Mouse (Mus musculus) urinary bladder, postnatal 4 days (tissue): ENCODE measurements around the gene Gtf2h2.
"Not testable (repeated sequence)": the region's sequence is repeated elsewhere in the genome, so short reads cannot be mapped to it uniquely, and the experiment has no call there.

Experiments
- DNase-seq, 2 experiments: peaks; one replicate each; pipeline ENCODE4 v3.0.0; 2021 to 2022; ENCODE audit warnings: low spot score in 2 of 2

The Gtf2h2 gene

DNA sequence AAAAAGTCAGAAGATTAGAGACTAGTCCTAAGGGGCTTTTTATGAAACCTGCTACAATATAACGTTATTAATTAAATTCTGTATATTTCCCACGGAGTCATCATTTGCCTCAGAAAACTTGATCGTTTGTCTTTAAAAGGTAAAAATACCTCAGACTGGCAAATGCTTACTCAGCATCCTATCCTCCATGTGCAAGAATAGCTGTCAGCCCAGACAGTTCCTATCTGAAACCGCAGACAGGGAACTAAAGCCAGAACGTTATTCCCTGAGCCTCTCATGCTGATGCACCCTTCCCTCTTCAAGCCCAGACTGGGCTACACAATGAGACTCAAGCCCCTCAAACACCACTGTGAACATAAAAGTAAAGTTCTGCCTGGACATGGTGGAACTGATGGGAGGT, 2.0 kb downstream of the Gtf2h2 start:
- DNase-seq = no peak

DNA sequence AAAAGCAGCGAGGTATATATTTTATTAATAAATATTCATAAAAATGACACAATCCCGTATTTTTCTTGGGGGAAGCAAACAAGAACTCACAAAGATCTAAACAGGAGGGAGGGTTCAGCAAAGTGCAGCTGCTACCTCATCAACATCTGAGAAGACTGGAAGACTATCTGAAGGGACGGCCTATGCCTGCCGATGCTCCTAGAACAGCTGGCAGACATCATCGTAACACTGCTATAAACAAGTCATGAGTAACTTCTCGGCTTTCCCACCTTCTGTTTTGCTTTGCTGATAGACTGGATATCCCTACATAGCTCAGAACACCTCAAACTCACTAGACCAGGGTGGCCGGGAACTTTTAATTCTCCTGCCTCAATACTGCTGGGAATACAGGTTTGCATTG, 8.8 kb downstream of the Gtf2h2 start:
- DNase-seq = no peak

DNA sequence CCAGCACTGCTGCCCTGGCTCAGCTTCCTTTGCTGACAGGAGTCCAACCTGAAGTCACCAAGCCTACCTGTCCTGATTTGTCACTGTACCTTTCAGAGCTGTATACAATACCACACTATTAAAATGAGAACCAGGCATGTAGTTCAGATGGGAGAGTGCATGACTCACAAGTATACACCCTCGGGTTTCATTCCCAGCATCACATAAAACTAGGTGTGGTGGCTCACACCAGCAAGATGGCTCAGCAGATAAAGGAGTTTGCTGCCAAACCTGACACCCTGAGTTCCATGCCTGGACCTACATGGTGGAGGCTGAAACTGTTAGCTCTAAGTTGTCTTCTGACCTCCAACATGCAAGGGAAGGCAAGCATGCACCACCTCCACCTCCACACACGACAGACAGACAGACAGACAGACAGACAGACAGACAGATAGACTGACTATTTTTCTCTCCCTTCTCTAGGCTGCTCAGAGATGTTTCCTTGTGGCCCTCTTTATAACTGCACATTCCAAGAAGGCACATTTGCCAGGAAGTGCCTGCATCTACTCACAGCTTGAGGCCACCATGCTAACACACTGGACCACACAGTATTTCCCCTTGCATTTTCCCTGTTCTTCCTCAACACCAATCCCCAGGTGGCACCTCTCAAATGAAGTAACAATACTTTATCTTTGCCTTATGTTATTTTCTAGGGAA, 28.7 kb downstream of the Gtf2h2 start:
- DNase-seq = no peak

DNA sequence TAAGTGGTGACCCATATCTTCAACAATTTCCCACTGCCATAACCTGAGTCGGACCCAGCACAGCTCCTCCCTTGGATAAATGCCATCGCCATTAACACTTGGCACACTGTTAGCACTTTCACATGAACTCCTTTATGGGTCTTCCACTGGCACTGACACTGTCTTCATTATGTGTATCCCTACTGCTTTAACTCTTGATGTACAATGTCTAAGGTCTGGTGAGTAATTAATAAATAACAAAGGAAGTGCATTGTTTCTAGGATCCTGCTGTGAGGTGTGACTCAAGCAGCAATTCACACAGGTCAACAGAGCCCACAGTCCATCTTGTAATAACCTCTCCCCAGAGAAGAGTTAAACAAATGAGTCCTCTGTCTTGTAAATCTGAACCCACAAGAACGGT, 31.0 kb downstream of the Gtf2h2 start:
- no peak for DNase-seq

DNA sequence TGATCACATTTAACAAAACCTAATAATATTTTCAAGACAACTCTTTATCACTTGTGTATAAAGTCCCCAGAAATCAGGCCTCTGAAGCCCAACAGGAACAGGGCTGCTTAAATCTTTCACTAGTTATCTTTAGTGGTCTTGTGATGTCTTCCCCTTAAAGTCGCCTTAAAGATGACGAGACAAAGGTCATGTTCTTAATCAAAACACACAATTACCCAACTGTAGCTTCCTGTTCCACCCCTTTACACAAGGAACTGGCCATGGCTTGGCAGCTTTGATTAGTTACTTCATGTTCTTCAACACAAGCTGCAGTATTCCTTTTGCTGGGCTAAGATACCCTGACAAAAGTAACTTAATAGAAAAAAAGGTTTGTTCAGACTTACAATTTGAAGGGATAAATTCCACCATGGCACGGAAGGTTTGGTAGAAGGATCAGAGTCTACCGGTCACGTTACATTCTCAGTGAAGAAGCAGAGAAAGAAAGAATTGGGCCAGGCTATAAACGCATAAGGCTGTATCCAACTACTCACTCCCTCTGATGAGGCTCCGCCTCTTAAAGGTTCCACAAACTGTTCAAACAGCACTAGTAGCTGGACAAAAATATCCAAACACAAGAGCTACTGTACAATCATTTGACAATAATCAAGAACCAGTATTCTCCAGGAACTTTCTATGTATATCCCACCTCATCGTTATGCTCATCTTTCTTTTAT, 39.8 kb downstream of the Gtf2h2 start, which contains the start of gene Naip1:
Gene Naip1 (minus strand): TSS at position 455 of the 713 bp plus-strand sequence.
- DNase-seq = not testable (repeated sequence)

DNA sequence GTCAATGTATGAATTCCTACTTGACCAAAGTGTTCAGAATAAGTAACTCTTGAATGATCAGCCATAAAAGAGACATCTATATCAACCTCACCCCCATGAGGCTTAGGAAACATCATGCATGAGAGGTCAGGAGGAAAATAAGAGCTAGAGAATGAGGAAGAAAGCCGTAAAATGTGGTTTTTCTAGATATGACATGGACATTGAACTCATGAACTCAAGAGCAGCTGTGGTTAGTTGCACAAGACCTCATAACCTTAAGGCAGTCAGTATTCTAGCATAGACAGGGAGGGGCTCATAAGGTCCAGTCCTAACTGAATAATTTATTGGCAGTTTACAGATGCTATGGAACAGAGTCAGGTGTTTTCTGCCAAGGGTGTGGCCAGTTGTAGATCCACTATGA, 42.9 kb downstream of the Gtf2h2 start:
- DNase-seq = no peak

DNA sequence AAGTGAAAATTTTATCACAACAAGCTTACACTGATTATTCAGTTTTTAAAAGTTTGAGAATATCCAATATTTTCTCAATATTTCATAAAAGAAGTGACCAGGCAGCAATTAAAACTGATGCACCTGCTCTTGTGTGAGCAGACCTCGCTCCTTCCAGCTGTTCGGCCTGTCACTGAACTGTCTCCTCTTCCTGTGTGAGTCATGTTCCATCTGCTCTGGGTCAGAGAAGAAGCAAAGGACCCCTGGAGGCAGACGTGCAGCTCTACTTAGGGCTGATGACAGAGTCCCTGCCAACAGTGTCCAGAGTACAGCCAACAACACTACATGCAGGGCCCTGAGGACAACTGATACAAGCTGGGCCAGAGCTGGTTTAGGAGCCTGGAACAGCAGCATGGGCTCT, 52.3 kb downstream of the Gtf2h2 start:
- DNase-seq = no peak

DNA sequence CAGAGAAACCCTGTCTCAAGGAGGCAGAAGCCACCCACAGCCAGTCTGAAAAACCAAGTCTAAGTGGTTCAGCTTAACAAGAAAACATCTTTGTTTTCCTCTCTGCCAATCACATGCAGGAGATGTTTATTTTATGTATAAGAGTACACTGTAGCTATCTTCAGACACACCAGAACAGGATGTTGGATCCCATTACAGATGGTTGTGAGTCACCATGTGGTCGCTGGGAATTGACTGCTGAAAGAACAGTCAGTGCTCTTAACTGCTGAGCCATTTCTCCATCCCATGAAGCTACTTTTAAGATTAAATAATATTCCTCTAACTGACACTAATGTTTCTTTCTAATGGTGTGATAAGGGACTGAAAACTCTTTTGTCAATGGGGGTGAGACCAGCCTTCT, 53.7 kb downstream of the Gtf2h2 start:
- no peak for DNase-seq

DNA sequence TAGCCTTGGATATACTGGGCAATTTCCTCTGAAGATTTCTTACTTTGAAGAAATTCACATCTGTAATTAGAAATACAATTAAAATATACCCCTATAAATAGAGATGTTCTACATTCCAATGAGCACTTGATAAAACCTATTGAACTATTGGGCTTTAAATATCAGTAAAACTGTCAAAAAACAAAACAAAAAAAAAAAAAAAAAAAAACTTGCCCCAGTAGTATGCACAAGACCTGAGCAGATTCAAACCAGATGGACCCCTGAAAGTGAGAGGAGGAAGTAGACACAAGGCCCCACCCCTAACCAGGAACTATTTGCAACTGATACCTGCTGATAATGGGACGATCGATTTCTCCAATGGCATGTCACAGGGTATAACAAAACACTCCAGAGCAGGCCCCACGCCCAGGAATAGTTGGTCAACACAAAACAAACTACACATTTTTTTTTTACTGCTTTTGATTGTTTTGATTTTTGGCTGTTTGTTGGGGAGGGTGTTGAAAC, 55.0 kb downstream of the Gtf2h2 start:
- no peak for DNase-seq

DNA sequence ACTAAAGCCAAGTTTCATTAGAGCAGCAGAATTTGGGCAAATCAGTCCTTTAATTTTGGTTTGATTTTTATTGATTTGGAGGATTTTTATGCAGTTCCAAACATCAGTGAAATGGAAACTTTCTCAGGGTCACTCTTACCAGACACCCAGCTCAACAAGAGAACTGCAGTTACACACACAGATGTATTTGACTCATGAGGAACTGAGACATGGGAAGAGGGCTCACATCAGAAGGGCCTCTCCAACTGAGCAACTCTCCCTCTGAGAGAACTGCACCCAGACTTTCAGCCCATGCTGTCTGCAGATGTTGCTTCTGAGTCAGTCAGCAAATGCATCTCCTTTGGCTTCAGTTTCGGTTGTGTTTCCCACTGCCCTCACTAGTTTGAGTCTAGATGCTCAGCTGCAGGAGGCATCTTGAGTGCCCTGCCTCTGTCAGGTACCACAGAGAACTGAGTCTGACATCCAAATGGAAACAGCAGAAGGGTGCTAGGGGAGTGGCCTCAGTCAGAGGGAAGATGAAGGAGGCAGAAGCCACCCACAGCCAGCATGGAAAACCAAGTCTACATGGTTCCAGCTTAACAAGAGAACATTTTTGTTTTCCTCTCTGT, 55.7 kb downstream of the Gtf2h2 start:
- DNase-seq = not testable (repeated sequence)

DNA sequence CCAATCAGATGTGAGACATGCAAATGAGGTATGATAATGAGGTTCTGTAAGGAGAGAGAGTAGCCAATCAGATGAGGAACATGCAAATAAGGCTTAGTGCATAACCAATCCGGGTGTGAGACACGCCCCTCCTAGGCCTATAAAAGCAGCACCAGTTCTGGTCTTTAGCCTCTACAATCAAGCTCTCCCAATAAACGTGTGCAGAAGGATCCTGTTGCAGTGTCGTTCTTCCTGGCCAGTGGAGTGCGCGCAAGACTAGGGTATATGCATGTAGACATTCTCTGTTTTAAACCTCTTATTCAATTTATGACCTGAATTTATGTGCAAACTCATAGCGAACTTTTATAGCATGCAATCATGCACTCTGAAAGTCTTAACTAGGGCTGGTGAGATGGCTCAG, 72.4 kb downstream of the Gtf2h2 start:
- not testable (repeated sequence) for DNase-seq

DNA sequence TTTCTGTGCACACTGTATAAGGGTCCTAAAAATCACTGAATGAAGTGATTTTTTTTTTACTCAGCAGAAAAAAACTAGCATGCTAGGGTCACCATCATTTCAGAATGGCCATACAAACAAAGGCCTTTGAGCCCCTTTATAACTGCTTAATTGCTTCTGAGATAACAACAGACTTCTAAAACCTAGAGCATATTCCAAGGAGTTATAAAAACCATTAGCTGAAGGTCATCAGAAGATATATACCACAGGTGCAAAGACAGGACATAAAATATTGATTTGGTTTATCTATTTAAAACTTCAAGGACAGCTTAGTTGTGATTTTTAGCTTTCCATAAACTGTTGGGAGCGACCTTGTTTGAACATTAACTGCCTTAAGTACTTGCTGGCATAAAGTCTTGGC, 78.0 kb downstream of the Gtf2h2 start:
- DNase-seq = no peak
